Mouse (Mus musculus) effector memory CD4-positive, alpha-beta T cell, adult 7 months (primary cell): ENCODE data around the gene Parm1. TPM values are rescaled to one million over a fixed set of nuclear protein-coding genes. Genes with fewer than 3 reads are reported as not detected.

ENCODE experiments used
- polyA plus RNA-seq: library from polyadenylated mRNA; unstranded; fragments of 100-300 nt; shearing (Covaris generic); gene quantifications from one replicate; pipeline ENCODE4 v1.2.1, GENCODE M21; 2017

Gene Parm1
- polyA plus RNA-seq = 0.10 TPM

GRCm38 (mm10) chr5:91517480-91518301 is at the start of gene Parm1:
Parm1 (plus strand) TSS chr5:91517615.

Other genes with a start within 250 kb of the Parm1 start
- not detected for gene Btc, start 114.6 kb upstream of the Parm1 start, polyA plus RNA-seq